Mouse (Mus musculus) spleen, postnatal 10 days (tissue): ENCODE data around the gene Scaf11.
"Not testable (repeated sequence)": the region's sequence is repeated elsewhere in the genome, so short reads cannot be mapped to it uniquely, and the experiment has no call there.

Source experiments
- DNase-seq, 2 experiments: peaks; one replicate each; pipeline ENCODE4 v3.0.0; 2021 to 2022; ENCODE audit warnings: low spot score in 2 of 2

The Scaf11 gene

DNA sequence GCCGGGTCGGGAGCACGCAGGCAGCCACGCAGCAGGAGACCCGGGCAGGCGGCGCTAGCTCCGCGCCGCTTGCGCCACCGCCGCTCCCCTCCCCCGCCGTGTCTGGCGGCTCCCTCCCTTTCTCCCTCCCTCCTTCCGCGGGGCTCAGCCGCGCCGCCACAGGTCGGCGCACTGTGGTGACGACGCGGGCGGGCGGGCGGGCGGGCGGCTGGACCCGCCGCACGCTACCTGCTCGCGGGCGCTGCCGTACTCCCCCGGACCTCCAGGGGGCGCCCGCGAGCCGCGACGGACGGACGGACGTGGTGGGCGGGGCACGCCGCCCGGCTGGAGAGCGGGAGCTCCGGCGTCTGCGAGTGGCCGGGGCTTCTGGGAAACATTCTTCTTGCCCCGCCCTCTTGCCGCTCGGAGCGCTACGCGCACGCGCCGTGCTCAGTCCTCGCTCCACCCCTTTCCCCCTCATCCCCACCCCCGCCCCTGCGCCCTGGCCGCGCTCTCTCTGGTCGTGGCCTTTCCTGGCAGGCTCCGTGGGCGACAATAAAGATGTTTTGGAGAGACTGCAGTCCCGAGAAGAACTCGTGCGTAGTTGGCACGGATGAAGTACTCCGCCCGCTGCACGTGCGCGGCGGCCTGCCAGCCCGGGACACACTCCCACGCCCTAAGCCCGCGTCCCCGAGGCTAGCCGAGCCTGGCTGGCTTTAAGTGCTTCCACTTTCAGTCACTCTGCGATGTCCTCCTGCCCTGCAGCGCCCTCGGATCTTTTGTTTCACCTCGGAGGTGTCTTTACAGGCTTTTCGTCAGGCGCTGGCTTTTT lies at the start of gene Scaf11:
Gene Scaf11 (minus strand): TSS at position 114 of the 811 bp plus-strand sequence.
- peak; percentile 97 for DNase-seq

DNA sequence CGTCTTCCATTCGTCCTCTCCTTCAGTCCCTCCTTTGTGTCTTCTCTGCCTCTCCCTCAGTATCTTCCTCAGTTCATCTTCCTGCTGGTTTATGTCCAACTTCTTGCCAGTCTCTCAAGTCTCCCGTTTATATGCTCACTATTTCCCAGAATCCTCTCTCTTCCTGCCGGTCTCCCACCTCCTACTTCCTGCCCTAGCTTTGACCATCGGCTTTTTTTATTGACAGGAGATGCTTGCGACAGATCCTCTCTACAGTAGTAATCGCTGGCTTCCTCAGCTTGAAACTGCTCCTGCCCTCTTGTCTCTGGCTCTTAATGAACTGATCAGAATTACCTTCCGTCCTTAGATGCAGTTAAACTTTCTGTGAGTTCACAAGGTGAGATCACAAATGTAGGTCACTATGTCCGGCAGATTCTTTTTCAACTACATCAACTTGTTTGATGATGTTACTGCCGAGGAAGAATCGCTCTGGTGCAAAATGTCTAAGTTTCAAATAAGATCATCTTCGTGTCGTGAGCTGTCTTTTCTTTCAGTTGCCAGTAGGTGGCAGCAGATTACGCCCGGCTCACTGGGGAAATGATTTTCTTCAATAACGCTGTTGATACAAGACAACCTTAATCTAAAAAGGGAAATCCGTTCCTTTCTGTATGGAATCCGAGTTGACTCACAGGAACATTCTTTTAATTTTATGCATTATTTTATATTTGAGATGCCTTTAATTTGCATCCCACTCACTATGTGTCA lies 46.6 kb upstream of the Scaf11 start:
- DNase-seq, result peak in 1 of 2 experiments; percentile 62

DNA sequence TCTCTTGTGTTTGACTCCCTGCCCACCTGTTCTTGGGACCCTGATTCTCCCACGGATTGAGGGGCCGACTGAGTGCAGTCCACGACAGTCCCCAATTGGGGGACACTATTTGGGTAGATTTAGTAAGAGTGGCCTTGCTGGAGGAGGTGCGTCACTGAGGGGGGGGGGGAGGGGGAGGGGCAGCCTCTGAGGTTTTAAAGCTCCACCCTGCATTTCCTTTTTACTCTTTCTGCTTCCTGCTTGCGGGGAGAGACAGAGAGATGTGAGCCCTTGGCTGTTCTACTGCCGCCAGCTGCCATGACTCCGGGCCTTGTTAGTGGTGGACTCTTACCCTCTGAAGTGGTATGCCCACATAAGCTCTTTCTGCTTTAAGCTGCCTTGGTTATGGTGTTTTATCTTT lies 37.0 kb upstream of the Scaf11 start:
- peak in 1 of 2 experiments; percentile 33 for DNase-seq

DNA sequence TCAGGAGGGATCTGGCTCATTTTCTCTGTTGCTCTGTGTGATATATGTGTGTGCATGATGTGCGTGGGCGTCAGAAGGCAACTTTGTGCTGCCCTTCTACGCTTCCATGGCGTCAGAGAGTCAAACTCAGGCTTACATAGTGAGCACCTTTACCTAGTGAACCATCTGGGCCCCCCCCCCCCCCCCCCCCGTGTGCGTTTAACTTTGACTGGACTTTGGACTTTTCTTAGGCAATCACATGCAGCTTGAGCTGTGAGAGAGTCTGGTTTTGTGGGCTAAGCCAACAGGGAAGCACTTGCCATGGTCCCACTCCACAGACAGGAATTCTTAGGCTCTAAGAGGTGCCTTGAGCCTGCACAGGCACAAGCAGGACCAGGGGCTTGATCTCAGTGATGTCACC lies 33.6 kb upstream of the Scaf11 start:
- no peak for DNase-seq

DNA sequence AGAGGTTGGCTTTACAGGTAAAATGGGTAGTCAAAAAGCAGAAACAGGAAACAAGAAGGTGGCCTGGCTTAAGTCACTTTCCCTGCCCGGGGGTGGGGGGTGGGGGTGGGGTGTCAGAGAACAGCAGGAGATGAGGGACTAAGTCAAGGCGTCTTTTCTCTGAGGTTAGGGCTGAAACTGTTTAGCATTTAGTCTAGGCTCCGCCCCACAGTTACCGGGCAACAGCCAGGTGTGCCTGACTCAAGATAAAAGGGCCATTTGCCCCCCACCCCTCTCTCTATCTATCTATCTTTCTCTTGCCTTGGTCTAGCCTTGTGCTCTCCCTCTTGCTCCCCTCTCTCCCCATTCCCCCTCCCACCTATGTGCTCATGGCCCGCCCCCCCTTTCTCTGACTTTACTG lies 32.9 kb upstream of the Scaf11 start:
- DNase-seq, result no peak

DNA sequence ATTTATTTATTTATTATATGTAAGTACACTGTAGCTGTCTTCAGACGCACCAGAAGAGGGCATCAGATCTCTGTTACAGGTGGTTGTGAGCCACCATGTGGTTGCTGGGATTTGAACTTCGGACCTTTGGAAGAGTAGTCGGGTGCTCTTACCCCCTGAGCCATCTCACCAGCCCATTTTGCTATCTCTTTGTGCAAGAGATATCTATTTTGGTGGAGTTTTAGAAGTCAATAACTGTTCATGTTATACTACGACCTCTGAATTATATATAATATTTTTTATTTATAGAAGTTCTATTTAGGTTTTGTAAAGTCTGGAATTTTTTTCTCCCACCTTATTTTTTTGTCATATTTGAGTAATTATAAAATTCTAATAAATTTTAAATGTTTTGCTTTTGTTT lies 32.3 kb upstream of the Scaf11 start:
- DNase-seq, result not testable (repeated sequence)

DNA sequence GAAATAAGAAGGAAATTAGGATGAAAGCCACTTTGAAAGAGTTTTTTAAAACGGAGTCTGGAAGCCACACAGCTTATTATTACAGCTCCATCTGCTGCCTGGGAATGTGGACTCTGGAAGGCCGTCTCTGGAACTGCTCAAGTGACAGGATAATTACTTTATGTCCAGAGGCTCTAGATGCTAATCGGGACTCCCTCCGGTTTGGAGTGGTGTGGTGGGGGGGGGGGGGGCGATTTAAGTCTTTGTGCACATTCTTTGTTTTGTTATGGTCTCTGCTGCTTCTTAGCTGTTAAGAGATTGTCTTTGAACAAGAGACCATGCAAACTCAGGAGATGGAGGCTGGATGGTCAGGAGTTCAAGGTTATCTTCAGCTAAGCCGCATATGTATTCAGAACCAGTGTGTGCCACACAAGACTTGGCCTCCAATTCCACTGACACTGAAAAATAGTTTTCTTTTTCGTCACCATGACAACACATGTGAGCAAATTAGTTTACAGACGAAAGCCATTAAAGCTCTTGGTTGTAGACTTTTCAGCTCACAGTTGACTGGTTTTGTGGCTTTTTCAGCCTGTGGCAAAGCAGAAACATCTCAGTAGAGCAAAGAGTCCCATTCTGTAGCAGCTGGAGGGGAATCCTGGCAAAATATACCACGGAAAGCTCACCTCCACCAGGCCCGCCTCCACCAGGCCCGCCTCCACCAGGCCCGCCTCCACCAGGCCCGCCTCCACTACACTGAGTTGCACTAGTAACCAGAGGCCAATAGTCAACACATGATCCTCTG lies 31.4 kb upstream of the Scaf11 start:
- peak in 1 of 2 experiments; percentile 36 for DNase-seq

DNA sequence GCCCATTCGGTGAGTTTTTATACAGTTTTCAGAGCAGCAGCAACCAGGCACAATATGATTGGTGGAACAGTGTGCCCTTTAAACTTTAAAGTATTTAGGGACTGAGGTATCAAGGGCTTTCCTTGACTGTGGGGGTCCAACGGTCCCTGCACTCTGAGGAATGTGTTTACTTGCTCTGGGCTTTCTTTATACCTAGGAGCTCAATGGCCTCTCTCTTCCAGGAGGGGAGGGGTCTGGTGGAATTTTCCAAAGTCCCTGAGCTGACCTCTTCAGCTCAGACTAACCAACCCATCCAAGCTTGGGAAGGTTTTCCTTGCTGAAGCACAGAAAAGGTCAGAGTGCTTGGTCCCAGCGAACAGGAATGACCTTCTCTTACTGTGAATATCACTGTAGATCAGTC lies 30.8 kb upstream of the Scaf11 start:
- no peak for DNase-seq

DNA sequence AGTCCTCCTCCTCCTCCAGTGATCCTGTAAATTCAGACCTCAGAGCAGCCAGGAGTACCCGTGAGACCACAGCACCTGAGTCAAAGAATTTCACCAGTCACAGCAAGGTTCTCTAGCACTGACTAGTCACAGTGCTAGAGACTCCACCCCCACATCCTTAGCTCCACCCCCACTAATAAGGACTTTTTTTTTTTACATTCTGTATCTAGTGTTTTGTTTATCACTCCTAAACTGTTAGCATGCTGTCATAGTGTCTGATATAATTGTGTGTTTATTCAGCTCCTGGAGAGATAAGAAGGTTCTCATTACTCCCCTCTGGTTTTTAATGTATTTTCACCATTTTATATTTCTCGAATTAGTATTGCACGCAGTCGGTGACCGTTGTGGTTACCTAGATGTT lies 29.5 kb upstream of the Scaf11 start:
- DNase-seq, result no peak

DNA sequence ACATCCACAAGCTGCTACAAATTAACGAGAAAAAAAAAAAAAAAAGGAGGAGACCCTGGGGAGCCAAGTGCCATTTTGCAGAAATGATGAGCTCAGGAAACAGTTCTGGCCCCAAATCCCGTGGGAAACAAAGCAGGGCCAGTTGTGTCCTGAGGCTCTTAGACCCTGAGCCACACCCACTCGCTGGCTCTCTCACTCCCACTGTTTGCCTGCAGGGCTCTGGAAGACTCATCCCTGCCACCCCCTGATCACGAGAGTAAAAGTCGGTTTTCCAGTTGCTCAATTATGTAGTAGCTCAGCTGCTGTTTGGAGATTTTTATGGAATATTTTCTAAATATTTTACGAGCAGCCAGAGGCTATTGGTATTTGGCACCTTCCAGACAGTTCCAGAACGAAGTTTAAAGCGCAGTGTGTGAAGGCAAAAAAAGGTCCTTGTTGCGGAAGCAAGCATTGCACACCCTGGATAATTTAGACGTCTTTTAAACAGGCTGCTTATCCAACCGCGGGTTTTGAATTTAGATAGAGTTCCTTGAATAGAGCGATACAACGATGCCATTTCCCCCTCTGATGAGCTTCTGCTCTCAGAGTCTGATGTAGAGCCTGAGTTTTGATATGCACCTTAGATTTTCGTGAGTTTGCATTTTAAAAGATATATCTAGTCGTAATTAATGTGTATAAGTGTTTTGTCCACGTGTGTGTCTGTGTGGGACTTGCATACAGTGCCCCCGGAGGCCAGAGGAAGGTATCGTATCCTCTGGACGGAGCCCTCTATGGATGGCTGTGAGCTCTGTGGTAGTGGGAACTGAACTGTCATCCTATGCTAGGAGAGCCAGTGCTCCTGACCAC lies 28.5 kb upstream of the Scaf11 start:
- DNase-seq, result peak in 1 of 2 experiments; percentile 50

DNA sequence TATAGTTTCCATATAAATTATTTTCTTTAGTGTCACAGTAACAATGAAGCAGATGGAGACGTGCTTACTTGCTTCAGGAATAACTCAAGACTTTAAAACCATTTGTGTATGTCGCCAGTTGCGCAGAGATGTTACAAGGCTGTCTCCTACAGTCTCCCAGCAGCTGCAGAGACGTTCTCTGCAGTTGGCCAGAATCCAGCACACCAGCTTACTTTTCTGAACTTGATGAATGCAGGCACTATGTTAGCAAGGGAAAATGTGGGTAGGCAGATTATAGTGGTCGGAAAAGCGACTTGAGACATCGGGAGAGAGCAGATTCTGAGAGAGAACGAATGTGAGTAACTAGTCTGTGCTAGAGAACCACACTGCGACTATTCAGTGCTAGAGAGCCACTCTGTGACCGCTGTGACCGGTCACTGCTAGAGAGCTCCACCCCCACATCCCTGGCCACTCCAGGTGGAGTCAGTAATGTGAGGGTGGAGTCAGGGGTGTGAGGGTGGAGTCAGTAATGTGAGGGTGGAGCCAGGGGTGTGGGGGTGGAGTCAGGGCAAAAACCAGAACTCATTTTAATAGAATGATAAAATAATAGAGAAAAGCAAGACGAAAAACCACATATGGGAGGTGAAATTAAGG lies 26.5 kb upstream of the Scaf11 start:
- DNase-seq, result no peak

DNA sequence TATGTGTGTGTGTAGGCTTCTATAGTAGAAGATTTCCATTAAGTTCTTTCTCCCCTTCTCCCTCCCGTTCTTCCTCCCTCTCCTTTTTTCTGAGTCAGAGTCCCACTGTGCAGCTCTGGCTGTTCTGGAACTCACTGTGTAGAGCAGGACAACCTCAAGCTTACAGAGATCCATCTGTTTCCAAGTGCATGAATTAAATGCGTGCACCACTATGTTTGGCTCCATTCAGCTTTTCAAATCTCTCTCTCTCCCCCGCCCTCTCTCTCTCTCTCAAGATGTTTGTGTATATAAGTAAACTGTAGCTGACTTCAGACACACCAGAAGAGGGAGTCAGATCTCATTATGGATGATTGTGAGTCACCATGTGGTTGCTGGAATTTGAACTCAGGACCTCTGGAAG lies 20.2 kb upstream of the Scaf11 start:
- DNase-seq, result no peak

DNA sequence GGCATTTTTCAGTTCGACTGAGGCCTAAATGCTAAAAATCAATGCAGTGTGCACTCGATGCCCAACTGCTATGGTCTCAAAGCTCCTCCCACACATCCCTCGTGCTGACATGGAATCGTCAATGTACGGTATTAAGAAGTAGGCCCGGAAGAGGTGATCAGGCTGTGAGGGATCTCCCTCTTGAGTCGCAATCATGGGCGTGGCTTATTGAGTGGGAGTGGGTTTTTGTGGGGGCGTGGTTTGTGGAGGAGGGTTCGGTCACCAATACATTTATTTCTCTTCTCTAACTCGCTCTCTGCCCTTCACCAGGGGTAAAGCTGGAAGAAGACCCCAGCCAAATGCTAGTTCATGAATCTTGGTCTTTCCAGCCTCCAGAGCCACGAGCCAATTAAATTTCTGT lies 17.4 kb upstream of the Scaf11 start:
- DNase-seq, result no peak

DNA sequence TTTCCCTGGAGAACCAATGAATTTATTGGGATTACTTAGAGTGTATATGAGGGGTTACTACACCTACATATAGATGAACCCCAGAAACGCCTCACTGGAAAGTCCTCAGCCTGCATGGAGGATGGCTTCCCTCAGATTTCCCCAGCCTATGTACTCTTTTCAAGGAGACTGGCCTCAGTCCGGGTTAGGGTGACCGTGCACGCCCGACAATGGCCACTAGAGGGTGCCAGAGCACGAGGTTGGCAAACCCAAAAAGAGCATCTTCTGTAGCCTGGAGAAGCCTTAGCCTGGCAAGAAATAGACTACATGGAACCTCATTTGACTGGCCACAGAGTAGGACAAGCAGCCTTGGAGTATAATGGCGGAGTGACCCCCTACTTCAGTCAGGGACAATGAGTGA lies 15.7 kb upstream of the Scaf11 start:
- DNase-seq, result peak; percentile 90 to 93

DNA sequence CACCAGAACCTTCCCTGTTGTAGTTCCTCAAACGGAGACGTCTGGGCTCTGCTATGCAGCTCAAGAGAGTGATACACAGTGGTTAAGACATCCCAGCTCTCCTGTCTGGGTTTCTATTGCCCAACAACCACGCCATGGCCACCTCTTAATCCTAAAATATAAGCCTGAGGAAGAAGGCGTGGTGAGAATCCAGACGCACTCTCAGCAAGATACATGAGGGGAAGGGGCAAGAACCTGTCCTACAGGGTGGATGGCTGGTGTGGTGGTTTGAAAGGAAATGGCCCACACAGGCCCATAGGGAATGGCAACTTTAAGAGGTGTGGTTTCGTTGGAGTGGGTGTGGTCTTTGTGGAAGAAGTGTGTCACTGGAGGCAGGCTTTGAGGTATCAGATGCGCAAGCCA lies 14.9 kb upstream of the Scaf11 start:
- no peak for DNase-seq

DNA sequence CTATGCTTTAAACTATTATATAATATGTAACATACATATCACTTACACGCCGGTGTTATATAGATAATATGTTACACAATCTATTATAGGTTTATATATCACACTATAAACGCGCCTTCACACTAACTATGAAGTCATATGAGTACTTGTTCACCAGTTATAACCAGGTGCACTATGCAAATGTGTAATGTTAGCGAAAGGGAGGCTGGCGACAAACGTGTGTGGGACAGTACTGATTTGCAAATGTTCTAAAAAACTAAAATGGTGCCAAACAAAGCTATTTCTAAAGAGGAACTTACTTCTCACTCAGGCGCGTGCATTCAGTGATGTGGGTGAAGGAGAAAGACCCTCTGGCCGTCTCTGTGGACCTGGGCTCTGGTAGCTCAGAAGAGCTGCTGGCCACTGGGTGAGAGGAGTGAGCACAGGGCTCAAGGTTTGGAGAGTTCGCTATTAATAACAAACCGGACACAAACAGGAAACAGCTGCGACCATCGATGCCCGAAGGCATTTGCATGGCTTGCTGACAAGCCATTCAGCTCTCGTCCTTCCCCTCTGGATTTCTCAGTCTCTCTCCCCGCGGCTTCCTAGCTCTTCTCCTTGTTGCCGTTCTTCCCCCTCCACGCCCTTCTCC lies 13.8 kb upstream of the Scaf11 start:
- DNase-seq, result peak in 1 of 2 experiments; percentile 69

DNA sequence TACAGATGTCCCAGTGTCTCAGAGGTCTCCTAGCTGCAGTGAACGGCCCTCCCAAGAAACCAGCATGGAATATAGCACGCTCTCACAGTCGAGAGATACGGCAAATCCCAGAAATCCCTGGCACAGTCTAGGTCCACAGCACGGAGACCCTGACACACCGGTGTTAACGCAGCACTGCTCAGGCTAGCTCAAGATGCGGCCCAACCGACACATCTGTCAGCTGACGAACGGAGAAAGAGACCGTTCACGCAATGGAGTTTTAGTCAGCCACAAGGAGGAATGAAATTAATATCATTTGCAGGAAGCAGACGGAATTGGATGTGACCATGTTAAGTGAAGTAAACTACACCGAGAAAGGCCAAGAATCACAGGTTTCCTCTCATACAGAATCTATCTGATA lies 13.3 kb upstream of the Scaf11 start:
- DNase-seq, result no peak

DNA sequence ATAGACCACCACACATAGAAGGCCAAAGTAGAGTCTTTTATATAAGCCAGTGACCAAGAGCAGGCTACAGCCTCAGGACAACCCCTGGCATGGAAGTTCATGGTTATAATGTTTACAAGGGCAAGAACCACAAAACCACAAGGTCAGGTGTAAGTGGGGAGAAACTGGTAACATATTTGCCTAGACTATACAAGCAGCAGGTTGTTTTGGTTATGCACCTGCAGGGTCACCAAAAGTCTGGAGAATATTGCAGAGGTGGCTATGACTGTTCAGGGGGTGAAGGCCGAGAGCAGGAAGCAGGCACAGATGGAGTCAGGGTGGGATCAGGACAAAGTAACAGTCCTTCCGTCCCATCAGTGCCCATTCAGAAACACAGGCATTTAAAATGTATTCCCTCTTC lies 7.7 kb upstream of the Scaf11 start:
- DNase-seq, result no peak

DNA sequence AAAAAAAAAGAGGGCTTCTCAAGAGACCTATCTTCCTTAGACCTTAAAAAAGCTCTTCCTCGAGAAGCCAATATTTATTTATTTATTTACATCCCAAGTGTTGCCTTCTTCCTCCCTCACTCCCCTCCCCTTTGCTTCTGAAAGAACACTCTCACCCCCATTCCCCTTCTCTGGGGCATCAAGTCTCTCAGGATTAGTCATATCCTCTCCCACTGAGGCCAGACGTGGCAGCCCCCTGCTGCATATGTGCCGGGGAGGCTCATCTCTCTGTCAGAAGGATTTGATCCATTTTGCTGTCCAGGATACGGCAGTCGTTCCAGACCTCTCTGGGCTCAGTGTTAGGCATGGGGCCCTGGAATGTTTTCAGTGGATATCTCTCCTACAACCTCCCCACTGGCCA lies 7.2 kb upstream of the Scaf11 start:
- no peak for DNase-seq

DNA sequence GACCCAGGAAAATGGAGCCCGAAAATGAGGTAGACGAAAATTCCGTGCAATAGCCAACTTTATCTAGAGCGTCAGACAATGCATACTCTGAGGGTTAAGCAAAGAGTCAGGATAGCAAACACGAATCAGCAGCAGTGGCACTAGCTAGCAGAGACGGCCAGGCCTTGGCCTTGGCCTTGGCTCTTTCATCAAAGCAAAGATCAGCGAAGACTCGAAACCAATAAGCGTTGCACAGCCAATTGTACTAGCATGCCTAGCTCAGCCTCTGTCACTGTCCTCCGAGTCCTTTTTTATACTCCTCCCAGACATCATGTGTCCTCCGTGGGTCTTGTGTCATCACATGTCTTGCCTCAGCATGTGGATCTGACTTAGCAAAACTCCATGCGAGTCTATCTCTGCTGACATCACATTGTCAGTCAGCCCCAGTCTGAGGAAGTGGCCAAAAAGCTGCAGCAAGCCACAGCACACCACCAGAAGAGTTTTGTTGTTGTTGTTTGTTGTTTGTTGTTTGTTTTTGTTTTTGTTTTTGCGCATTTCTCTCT lies 5.8 kb upstream of the Scaf11 start:
- no peak for DNase-seq
